Mouse (Mus musculus): Measurements from ENCODE around the gene Ythdf1. TPM values are rescaled to one million over a fixed set of nuclear protein-coding genes. Genes with fewer than 3 reads are reported as not detected.

Gene Ythdf1
- polyA plus RNA-seq, 1 experiment from 2014 or later: 80.5 TPM

DNA sequence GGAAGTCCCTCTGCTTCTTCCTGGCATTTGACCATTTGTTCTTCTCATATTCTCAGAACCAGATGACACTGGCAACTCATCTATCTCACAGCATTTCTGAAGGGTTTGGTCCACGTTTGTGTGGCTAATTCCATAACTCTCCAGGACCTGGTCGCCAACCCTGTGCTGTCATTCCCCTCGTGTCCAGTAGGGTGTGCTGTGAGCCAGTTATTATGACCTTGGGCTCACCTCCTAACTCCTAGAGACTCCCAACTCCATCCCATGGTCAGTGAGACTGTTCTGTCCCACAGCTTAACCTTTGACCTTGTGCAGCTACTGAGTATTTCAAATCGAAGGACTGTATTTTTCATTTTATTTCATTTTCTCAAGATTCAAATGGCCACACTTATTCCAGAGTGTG is 4.4 kb upstream of the Ythdf1 start:
- H3K9ac ChIP-seq (ENCODE audit: low read length): no peak overlapping the region
- no peaks in the 10 kb centered on the region for H3K27me3 ChIP-seq (ENCODE audit: control insufficient read depth, insufficient read depth, low read length)
- H3K4me3 ChIP-seq (ENCODE audit: low read depth, low read length): no peak overlapping the region
- no peak for ATAC-seq (ENCODE audit: insufficient number of reproducible peaks, low FRiP score, low TSS enrichment, low read depth)
- no peaks in the 10 kb centered on the region for H3K9me3 ChIP-seq (ENCODE audit: control insufficient read depth, low read length)
- peak; percentile 80 for DNase-seq (ENCODE audit: low spot score)
- H3K4me1 ChIP-seq (ENCODE audit: control insufficient read depth, insufficient read depth, low read length): no peaks in the 10 kb centered on the region
- 6% methylated on average over 4 of the region's 4 CpGs for WGBS
- no peak overlapping the region for H3K4me2 ChIP-seq (ENCODE audit: low read depth, severe bottlenecking)
- H3K27ac ChIP-seq (replicated peaks; ENCODE audit: low read depth, low read length): no peak overlapping the region
- no peaks in the 10 kb centered on the region for H3K36me3 ChIP-seq (ENCODE audit: control insufficient read depth, insufficient read depth, low read length)

DNA sequence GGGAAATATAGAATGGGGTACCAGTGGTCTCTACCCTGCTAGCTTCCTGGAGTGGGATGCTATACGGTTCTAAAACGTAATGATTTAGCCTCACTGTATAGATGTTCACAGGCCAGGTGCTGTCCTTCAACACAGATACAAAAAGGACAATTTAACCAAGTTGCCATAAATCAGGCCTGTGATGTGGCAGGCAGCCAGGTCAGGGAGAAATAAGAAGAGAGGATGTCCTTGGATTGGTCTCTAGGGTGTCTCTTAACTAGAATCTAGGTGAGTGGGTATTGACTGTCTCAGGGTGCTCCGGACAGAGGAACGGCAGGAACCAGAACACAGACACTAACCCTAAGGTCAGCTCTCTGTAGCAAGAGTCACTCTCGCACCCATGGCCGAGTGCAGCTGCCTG is 2.0 kb upstream of the Ythdf1 start:
- DNase-seq (ENCODE audit: low spot score): no peak
- 87% methylated on average over 6 of the region's 6 CpGs for WGBS
- H3K27ac ChIP-seq (replicated peaks; ENCODE audit: low read depth, low read length): no peak overlapping the region
- H3K4me3 ChIP-seq (ENCODE audit: low read depth, low read length): no peak overlapping the region
- no peaks in the 10 kb centered on the region for H3K9me3 ChIP-seq (ENCODE audit: control insufficient read depth, low read length)
- H3K4me1 ChIP-seq (ENCODE audit: control insufficient read depth, insufficient read depth, low read length): no peaks in the 10 kb centered on the region
- no peak overlapping the region for H3K4me2 ChIP-seq (ENCODE audit: low read depth, severe bottlenecking)
- ATAC-seq (ENCODE audit: insufficient number of reproducible peaks, low FRiP score, low TSS enrichment, low read depth): no peak
- H3K9ac ChIP-seq (ENCODE audit: low read length): no peak overlapping the region
- H3K27me3 ChIP-seq (ENCODE audit: control insufficient read depth, insufficient read depth, low read length): no peaks in the 10 kb centered on the region
- H3K36me3 ChIP-seq (ENCODE audit: control insufficient read depth, insufficient read depth, low read length): peaks cover under 1% of the 10 kb centered on the region

DNA sequence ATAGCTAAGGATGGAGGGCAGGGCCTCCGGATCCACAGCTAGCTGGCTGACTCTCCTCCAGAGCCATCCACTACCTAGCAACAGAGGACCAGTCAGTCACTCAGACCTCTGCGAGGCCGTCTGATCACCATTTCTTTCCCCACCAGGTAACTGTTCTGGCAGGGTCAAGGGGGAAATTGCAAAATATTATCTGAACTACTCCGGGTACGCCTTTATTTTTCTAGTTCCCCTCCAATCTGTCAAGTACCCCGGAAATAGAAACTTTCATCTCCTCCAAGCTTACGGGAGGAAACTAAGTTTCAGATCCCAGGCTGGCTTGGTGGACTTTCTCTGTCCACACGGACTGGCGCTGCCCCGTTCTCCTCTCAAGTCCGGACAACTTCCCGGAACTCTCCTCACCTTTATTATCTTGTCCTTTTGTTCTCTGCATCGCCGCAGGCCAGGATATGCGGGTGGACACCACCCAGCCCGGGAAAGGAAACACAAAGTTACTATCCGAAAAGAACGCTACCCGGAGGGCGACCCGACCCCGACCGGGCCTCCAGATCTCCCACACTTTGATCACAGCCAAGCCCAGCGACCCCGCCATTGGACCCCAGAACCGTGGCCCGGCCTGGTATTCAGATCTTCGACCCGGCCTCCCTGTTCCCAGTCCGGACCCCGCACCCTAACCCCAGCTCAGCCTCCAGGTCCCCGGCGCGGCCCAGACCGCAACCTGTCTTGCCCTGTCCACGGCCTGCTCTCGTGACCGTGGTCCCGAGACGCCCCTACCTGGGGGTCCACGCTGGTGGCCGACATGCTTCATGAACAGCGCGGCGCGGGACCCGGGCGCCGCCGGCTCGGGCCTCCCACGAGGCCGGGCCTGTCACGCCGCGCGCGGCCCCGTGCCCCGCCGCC is 588 bp downstream of the Ythdf1 start:
- H3K9ac ChIP-seq (ENCODE audit: low read length): peak overlapping the region; percentile 99
- under 1% methylated on average over 61 of the region's 61 CpGs for WGBS
- ATAC-seq (ENCODE audit: insufficient number of reproducible peaks, low FRiP score, low TSS enrichment, low read depth) (peak; percentile 51), DNase-seq (ENCODE audit: low spot score) (no peak)
- peak overlapping the region; percentile 68 for H3K4me2 ChIP-seq (ENCODE audit: low read depth, severe bottlenecking)
- peak overlapping the region; percentile 100 for H3K4me3 ChIP-seq (ENCODE audit: low read depth, low read length)
- peaks cover 10% of the 10 kb centered on the region for H3K36me3 ChIP-seq (ENCODE audit: control insufficient read depth, insufficient read depth, low read length)
- H3K9me3 ChIP-seq (ENCODE audit: control insufficient read depth, low read length): no peaks in the 10 kb centered on the region
- H3K27ac ChIP-seq (replicated peaks; ENCODE audit: low read depth, low read length): peak overlapping the region; percentile 59
- no peaks in the 10 kb centered on the region for H3K27me3 ChIP-seq (ENCODE audit: control insufficient read depth, insufficient read depth, low read length)
- H3K4me1 ChIP-seq (ENCODE audit: control insufficient read depth, insufficient read depth, low read length): no peaks in the 10 kb centered on the region

DNA sequence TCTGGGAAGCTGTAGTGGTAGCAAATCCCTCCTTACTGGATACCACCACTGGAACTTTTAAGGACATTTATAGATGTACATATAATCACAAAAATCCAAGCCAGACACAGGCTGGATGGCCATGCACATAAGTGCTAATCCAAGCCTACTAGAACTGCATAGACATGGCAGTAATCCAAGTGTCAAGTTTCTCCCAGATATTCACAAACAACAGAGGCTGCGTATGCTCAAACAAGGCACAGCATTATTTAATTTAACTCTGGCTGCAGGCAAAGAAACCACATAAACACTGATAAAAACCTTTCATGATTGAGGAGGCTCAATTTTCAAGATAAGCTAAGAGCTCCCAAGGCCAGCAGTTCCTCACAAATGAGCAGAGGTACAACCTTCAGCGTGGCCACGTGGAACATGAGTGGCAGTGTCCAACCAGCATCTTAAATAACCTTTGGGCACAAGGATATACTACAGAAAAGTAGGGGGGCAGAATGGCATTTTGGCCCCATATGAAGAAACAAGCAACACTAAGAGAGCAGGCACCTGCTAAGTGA is 4.8 kb downstream of the Ythdf1 start:
- Histone ChIP-seq H3K9me3 (ENCODE audit: control insufficient read depth, low read length) (no peaks in the 10 kb centered on the region), H3K27ac (replicated peaks; ENCODE audit: low read depth, low read length) (no peak overlapping the region), H3K4me2 (ENCODE audit: low read depth, severe bottlenecking) (no peak overlapping the region), H3K9ac (ENCODE audit: low read length) (no peak overlapping the region), H3K27me3 (ENCODE audit: control insufficient read depth, insufficient read depth, low read length) (no peaks in the 10 kb centered on the region), H3K36me3 (ENCODE audit: control insufficient read depth, insufficient read depth, low read length) (peaks cover 25% of the 10 kb centered on the region), H3K4me1 (ENCODE audit: control insufficient read depth, insufficient read depth, low read length) (no peaks in the 10 kb centered on the region), H3K4me3 (ENCODE audit: low read depth, low read length) (no peak overlapping the region)
- DNase-seq (ENCODE audit: low spot score) (no peak), ATAC-seq (ENCODE audit: insufficient number of reproducible peaks, low FRiP score, low TSS enrichment, low read depth) (no peak)
- 90% methylated on average over 3 of the region's 3 CpGs for WGBS

DNA sequence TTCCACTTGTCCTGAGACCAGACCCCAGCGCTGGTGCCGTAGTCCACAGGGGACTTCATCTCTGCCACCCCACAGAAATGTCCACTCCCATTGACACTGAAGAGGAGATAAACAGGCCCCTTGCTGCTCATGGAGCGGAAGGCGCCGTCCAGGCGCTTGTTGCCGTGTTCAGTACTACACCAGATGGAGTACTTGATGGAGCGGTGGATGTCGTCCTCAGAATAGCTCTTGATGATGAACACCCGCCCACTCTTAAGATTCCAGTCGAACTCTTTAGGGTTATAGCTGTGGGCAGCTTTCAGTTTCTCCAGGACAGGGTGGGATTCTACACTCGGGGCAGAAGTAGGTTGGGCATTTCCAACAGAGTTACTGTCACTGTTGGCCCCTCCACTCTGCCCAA is 9.8 kb downstream of the Ythdf1 start:
- Histone ChIP-seq H3K4me3 (ENCODE audit: low read depth, low read length) (no peak overlapping the region), H3K9me3 (ENCODE audit: control insufficient read depth, low read length) (no peaks in the 10 kb centered on the region), H3K4me1 (ENCODE audit: control insufficient read depth, insufficient read depth, low read length) (no peaks in the 10 kb centered on the region), H3K27ac (replicated peaks; ENCODE audit: low read depth, low read length) (no peak overlapping the region), H3K4me2 (ENCODE audit: low read depth, severe bottlenecking) (no peak overlapping the region), H3K27me3 (ENCODE audit: control insufficient read depth, insufficient read depth, low read length) (no peaks in the 10 kb centered on the region), H3K36me3 (ENCODE audit: control insufficient read depth, insufficient read depth, low read length) (peaks cover 31% of the 10 kb centered on the region), H3K9ac (ENCODE audit: low read length) (no peak overlapping the region)
- ATAC-seq (ENCODE audit: insufficient number of reproducible peaks, low FRiP score, low TSS enrichment, low read depth) (no peak), DNase-seq (ENCODE audit: low spot score) (no peak)
- WGBS: 95% methylated on average over 12 of the region's 12 CpGs

DNA sequence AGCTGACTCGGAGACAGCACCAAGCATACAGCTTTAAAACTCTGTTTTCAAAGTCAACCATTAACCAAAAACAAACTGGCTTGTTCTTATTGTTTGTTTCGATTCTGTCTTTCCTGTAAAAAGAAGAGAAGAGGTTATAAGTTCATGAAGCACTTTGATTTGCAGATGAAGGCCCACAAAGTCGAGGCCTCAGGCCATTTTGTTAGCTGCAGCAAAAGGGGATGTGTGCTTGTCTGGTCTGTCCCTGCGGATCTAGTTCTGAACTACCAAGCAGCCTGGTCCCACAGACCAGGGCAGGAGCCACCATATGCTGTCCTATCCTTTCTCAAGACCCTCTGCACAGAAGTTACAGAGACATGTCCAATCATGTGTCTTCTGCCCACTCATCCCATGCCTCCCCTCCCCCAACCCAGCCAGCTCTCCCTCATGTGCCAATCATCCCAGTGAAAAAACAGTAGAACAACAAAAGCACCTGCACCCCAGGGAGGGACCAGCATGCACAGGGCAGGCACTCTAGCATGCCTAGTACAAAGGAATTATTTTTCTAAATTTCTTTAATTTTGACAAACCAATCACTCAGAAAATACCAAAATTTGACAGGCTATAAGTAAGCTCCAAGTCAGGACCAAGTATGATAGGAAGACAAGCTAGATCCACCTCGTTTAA is 15.1 kb downstream of the Ythdf1 start:
- 77% methylated on average over 5 of the region's 5 CpGs for WGBS
- Histone ChIP-seq H3K9ac (ENCODE audit: low read length) (no peak overlapping the region), H3K4me2 (ENCODE audit: low read depth, severe bottlenecking) (no peak overlapping the region), H3K27ac (replicated peaks; ENCODE audit: low read depth, low read length) (no peak overlapping the region), H3K9me3 (ENCODE audit: control insufficient read depth, low read length) (no peaks in the 10 kb centered on the region), H3K36me3 (ENCODE audit: control insufficient read depth, insufficient read depth, low read length) (peaks cover 9% of the 10 kb centered on the region), H3K4me3 (ENCODE audit: low read depth, low read length) (no peak overlapping the region), H3K4me1 (ENCODE audit: control insufficient read depth, insufficient read depth, low read length) (no peaks in the 10 kb centered on the region), H3K27me3 (ENCODE audit: control insufficient read depth, insufficient read depth, low read length) (no peaks in the 10 kb centered on the region)
- no peak for DNase-seq (ENCODE audit: low spot score)
- no peak for ATAC-seq (ENCODE audit: insufficient number of reproducible peaks, low FRiP score, low TSS enrichment, low read depth)

DNA sequence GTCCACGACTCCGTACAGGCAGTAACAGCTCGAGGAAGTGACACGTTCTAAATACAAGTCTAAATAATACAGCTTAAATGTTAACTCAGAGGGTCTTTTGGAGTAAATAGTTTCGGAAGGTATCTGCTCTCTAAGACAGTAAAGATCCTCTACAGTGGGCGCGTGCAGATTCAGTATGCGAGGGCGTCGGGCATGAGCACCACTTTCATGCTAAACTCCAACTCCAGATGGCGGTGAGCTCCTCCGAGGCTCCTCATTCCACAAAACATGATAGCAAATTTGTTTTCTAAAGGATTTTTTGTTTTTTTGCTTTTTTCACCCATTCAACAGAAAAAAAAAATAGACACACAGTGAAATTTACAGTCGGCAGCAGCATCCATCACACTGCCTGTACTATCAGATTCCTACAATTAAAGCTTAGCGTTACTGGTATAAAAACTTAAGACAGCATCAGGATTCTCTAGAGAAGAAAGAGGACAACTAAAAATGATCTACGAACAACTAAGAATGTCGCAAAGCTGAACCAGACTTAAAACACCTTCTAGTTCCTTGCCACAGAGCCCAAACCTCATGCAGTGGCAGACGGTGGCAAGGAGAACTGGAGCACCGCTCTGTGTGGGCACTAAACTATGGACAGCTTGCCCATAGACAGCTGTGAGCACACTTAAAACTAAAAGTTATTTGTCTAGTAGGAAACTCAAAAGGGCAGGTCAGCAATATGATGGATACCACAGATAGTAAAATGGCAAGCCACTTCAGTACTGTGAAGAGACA is 16.1 kb downstream of the Ythdf1 start:
- Histone ChIP-seq H3K4me1 (ENCODE audit: control insufficient read depth, insufficient read depth, low read length) (no peaks in the 10 kb centered on the region), H3K4me2 (ENCODE audit: low read depth, severe bottlenecking) (no peak overlapping the region), H3K27me3 (ENCODE audit: control insufficient read depth, insufficient read depth, low read length) (no peaks in the 10 kb centered on the region), H3K9me3 (ENCODE audit: control insufficient read depth, low read length) (no peaks in the 10 kb centered on the region), H3K36me3 (ENCODE audit: control insufficient read depth, insufficient read depth, low read length) (peaks cover 3% of the 10 kb centered on the region; the same call in 1 of the 2 replicates), H3K4me3 (ENCODE audit: low read depth, low read length) (no peak overlapping the region), H3K9ac (ENCODE audit: low read length) (no peak overlapping the region), H3K27ac (replicated peaks; ENCODE audit: low read depth, low read length) (no peak overlapping the region)
- DNase-seq (ENCODE audit: low spot score): no peak
- 93% methylated on average over 18 of the region's 18 CpGs for WGBS
- ATAC-seq (ENCODE audit: insufficient number of reproducible peaks, low FRiP score, low TSS enrichment, low read depth): no peak

DNA sequence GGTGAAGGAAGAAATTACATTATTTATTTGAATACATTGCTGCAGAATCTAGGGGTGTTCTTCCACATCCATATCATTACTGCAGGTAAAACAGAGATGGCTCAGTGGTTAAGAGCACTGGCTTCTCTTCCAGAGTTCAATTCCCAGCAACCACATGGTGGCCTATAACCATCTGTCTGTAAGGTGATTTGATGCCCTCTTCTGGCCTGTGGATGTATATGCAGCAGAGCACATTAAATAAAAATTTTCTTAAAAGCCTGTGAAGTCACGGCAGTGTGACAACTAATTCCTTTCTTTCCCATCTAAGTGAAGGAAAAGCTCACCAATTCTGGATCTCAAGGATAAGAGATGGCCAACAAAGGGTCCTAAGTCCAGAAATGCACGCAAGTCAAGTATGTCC is 18.7 kb downstream of the Ythdf1 start:
- no peaks in the 10 kb centered on the region for H3K9me3 ChIP-seq (ENCODE audit: control insufficient read depth, low read length)
- no peak overlapping the region for H3K4me3 ChIP-seq (ENCODE audit: low read depth, low read length)
- H3K27ac ChIP-seq (replicated peaks; ENCODE audit: low read depth, low read length): no peak overlapping the region
- H3K9ac ChIP-seq (ENCODE audit: low read length): no peak overlapping the region
- no peaks in the 10 kb centered on the region for H3K27me3 ChIP-seq (ENCODE audit: control insufficient read depth, insufficient read depth, low read length)
- DNase-seq (ENCODE audit: low spot score) (peak; percentile 36), ATAC-seq (ENCODE audit: insufficient number of reproducible peaks, low FRiP score, low TSS enrichment, low read depth) (no peak)
- no peaks in the 10 kb centered on the region for H3K4me1 ChIP-seq (ENCODE audit: control insufficient read depth, insufficient read depth, low read length)
- no peak overlapping the region for H3K4me2 ChIP-seq (ENCODE audit: low read depth, severe bottlenecking)
- 44% methylated on average over 2 of the region's 2 CpGs for WGBS
- H3K36me3 ChIP-seq (ENCODE audit: control insufficient read depth, insufficient read depth, low read length): peaks cover 3% of the 10 kb centered on the region; the same call in 1 of the 2 replicates

Measured in limb, embryonic 11.5 days (tissue).